Mouse (Mus musculus): ENCODE measurements around the gene Six4. TPM values are rescaled to one million over a fixed set of nuclear protein-coding genes. Genes with fewer than 3 reads are reported as not detected.
"Not testable (repeated sequence)": the region's sequence is repeated elsewhere in the genome, so short reads cannot be mapped to it uniquely, and the experiment has no call there.

Gene Six4
- polyA plus RNA-seq, 1 experiment from 2014 or later, result 7.6 TPM

GRCm38 (mm10) chr12:73083773-73084172, 29.5 kb downstream of the Six4 start:
- Histone ChIP-seq H3K27me3 (no peaks in the 10 kb centered on the region), H3K4me1 (no peaks in the 10 kb centered on the region), H3K27ac (no peak overlapping the region), H3K9me3 (no peaks in the 10 kb centered on the region), H3K36me3 (no peaks in the 10 kb centered on the region), H3K4me3 (no peak overlapping the region), H3K4me2 (replicated peaks) (no peak overlapping the region), H3K9ac (no peak overlapping the region)
- no peak for ATAC-seq (ENCODE audit: low FRiP score, low read depth)
- WGBS, result 79% methylated on average over 4 of the region's 4 CpGs

GRCm38 (mm10) chr12:73081828-73082227, 31.4 kb downstream of the Six4 start:
- H3K9ac ChIP-seq; H3K27ac ChIP-seq; ATAC-seq (ENCODE audit: low FRiP score, low read depth); H3K9me3 ChIP-seq; H3K4me2 ChIP-seq (replicated peaks); H3K4me3 ChIP-seq; H3K36me3 ChIP-seq; H3K4me1 ChIP-seq; H3K27me3 ChIP-seq: not testable (repeated sequence)
- WGBS, result 91% methylated on average over 4 of the region's 4 CpGs

- Histone ChIP-seq H3K9ac (no peak overlapping the region), H3K4me2 (replicated peaks) (no peak overlapping the region), H3K9me3 (no peaks in the 10 kb centered on the region), H3K4me1 (no peaks in the 10 kb centered on the region), H3K27me3 (peaks cover 6% of the 10 kb centered on the region), H3K36me3 (no peaks in the 10 kb centered on the region), H3K27ac (no peak overlapping the region), H3K4me3 (no peak overlapping the region)
- WGBS, result 48% methylated on average over 9 of the region's 9 CpGs
- no peak for ATAC-seq (ENCODE audit: low FRiP score, low read depth)
Observed at GRCm38 (mm10) chr12:73060805-73061410, 52.3 kb downstream of the Six4 start.

- Histone ChIP-seq H3K4me1 (peaks cover 29% of the 10 kb centered on the region), H3K4me2 (replicated peaks) (no peak overlapping the region), H3K9me3 (no peaks in the 10 kb centered on the region), H3K4me3 (no peak overlapping the region), H3K9ac (no peak overlapping the region), H3K36me3 (no peaks in the 10 kb centered on the region), H3K27me3 (peaks cover 32% of the 10 kb centered on the region), H3K27ac (no peak overlapping the region)
- WGBS, result 77% methylated on average over 6 of the region's 6 CpGs
- ATAC-seq (ENCODE audit: low FRiP score, low read depth), result no peak
Observed at GRCm38 (mm10) chr12:73057492-73057891, 55.8 kb downstream of the Six4 start.

- no peaks in the 10 kb centered on the region for H3K9me3 ChIP-seq
- H3K4me2 ChIP-seq (replicated peaks), result no peak overlapping the region
- no peak overlapping the region for H3K4me3 ChIP-seq
- H3K36me3 ChIP-seq, result no peaks in the 10 kb centered on the region
- no peak overlapping the region for H3K27ac ChIP-seq
- 10% methylated on average over 5 of the region's 5 CpGs for WGBS
- ATAC-seq (ENCODE audit: low FRiP score, low read depth), result no peak
- no peak overlapping the region for H3K9ac ChIP-seq
- H3K27me3 ChIP-seq, result peaks cover 49% of the 10 kb centered on the region
- H3K4me1 ChIP-seq, result peaks cover 47% of the 10 kb centered on the region
Observed at GRCm38 (mm10) chr12:73055451-73055850, 57.8 kb downstream of the Six4 start.

GRCm38 (mm10) chr12:73054576-73055185, 58.6 kb downstream of the Six4 start:
- 18% methylated on average over 15 of the region's 15 CpGs for WGBS
- H3K4me1 ChIP-seq, result peaks cover 55% of the 10 kb centered on the region
- peak overlapping the region; percentile 67; the same call in 1 of the 2 replicates for H3K9ac ChIP-seq
- H3K27me3 ChIP-seq, result peaks cover 56% of the 10 kb centered on the region
- H3K27ac ChIP-seq, result 0 out of 2 replicates have a peak overlapping the region, but pooled peaks have one; percentile 69
- ATAC-seq (ENCODE audit: low FRiP score, low read depth), result no peak
- H3K36me3 ChIP-seq, result no peaks in the 10 kb centered on the region
- no peaks in the 10 kb centered on the region for H3K9me3 ChIP-seq
- peak overlapping the region; percentile 85 for H3K4me2 ChIP-seq (replicated peaks)
- peak overlapping the region; percentile 62; the same call in 1 of the 2 replicates for H3K4me3 ChIP-seq

- no peaks in the 10 kb centered on the region for H3K9me3 ChIP-seq
- peak within 1 kb of the TSS; percentile 69; the same call in 1 of the 2 replicates for H3K27ac ChIP-seq
- H3K36me3 ChIP-seq, result no peaks in the 10 kb centered on the region
- H3K4me2 ChIP-seq (replicated peaks), result peak within 1 kb of the TSS; percentile 85
- peaks cover 59% of the 10 kb centered on the region for H3K4me1 ChIP-seq
- peak; percentile 89 for ATAC-seq (ENCODE audit: low FRiP score, low read depth)
- H3K27me3 ChIP-seq, result peaks cover 65% of the 10 kb centered on the region
- peak within 1 kb of the TSS; percentile 62 for H3K4me3 ChIP-seq
- peak within 1 kb of the TSS; percentile 67 for H3K9ac ChIP-seq
- 1% methylated on average over 42 of the region's 42 CpGs for WGBS
Observed at GRCm38 (mm10) chr12:73053668-73054241, 59.5 kb downstream of the Six4 start, which contains the start of gene Six1. Gene Six1 (minus strand): TSS chr12:73053887.

- Histone ChIP-seq H3K9me3 (no peaks in the 10 kb centered on the region), H3K4me1 (peaks cover 64% of the 10 kb centered on the region), H3K4me3 (peak overlapping the region; percentile 62), H3K9ac (peak overlapping the region; percentile 67), H3K27me3 (peaks cover 74% of the 10 kb centered on the region), H3K36me3 (no peaks in the 10 kb centered on the region), H3K27ac (peak overlapping the region; percentile 69; the same call in 1 of the 2 replicates), H3K4me2 (replicated peaks) (peak overlapping the region; percentile 85)
- ATAC-seq (ENCODE audit: low FRiP score, low read depth), result peak; percentile 21
- 4% methylated on average over 34 of the region's 34 CpGs for WGBS
Observed at GRCm38 (mm10) chr12:73052651-73053591, 60.3 kb downstream of the Six4 start.

- Histone ChIP-seq H3K4me2 (replicated peaks) (peak overlapping the region; percentile 85), H3K4me3 (peak overlapping the region; percentile 62), H3K4me1 (peaks cover 64% of the 10 kb centered on the region), H3K9ac (peak overlapping the region; percentile 67; the same call in 1 of the 2 replicates), H3K27ac (peak overlapping the region; percentile 69; the same call in 1 of the 2 replicates), H3K36me3 (no peaks in the 10 kb centered on the region), H3K27me3 (peaks cover 82% of the 10 kb centered on the region), H3K9me3 (no peaks in the 10 kb centered on the region)
- peak; percentile 12; the same call in 1 of the 2 replicates for ATAC-seq (ENCODE audit: low FRiP score, low read depth)
- 5% methylated on average over 19 of the region's 19 CpGs for WGBS
Observed at GRCm38 (mm10) chr12:73052036-73052650, 61.1 kb downstream of the Six4 start.

GRCm38 (mm10) chr12:73050811-73051580, 62.3 kb downstream of the Six4 start:
- no peak overlapping the region for H3K27ac ChIP-seq

More at GRCm38 (mm10) chr12:73050811-73051580, 62.3 kb downstream of the Six4 start:
- no peak for ATAC-seq (ENCODE audit: low FRiP score, low read depth)
- Histone ChIP-seq H3K36me3 (no peaks in the 10 kb centered on the region), H3K4me2 (replicated peaks) (peak overlapping the region; percentile 30), H3K4me3 (peak overlapping the region; percentile 0; the same call in 1 of the 2 replicates), H3K9me3 (no peaks in the 10 kb centered on the region), H3K4me1 (peaks cover 68% of the 10 kb centered on the region), H3K9ac (no peak overlapping the region), H3K27me3 (peaks cover 88% of the 10 kb centered on the region)
- WGBS, result 3% methylated on average over 15 of the region's 15 CpGs

All from limb, embryonic 13.5 days (tissue).